Mouse (Mus musculus) midbrain, embryonic 13.5 days (tissue): Measurements from ENCODE around the gene Slc22a14. TPM values are rescaled to one million over a fixed set of nuclear protein-coding genes. Genes with fewer than 3 reads are reported as not detected.
"Not testable (repeated sequence)": the region's sequence is repeated elsewhere in the genome, so short reads cannot be mapped to it uniquely, and the experiment has no call there.

Source experiments
- ATAC-seq: fragments of 200-750 bp; cut with Nextera tagmentation; 2 replicates; pipeline ENCODE4 v1.8.0; 2017; ENCODE audit warnings: mild to moderate bottlenecking, moderate TSS enrichment, moderate library complexity
- H3K27ac ChIP-seq: fragments of 300-500 bp; sonication (generic); 2 replicates; pipeline ENCODE4 v1.5.1; 2015; ENCODE audit warnings: inconsistent platforms, mild to moderate bottlenecking, moderate library complexity
- H3K27me3 ChIP-seq: fragments of 300-500 bp; sonication (generic); 2 replicates; pipeline ENCODE4 v1.6.1; 2015; ENCODE audit warnings: mild to moderate bottlenecking, inconsistent platforms
- H3K36me3 ChIP-seq: fragments of 300-500 bp; sonication (generic); 2 replicates; pipeline ENCODE4 v1.6.1; 2015; ENCODE audit warnings: mild to moderate bottlenecking, inconsistent platforms
- H3K4me1 ChIP-seq: fragments of 300-500 bp; sonication (generic); replicated peaks from 2 replicates; pipeline ENCODE4 v1.6.1; 2015; ENCODE audit warnings: inconsistent platforms
- H3K4me2 ChIP-seq: fragments of 300-500 bp; sonication (generic); replicated peaks from 2 replicates; pipeline ENCODE4 v1.6.1; 2015; ENCODE audit warnings: moderate library complexity, mild to moderate bottlenecking, inconsistent platforms
- H3K4me3 ChIP-seq: fragments of 300-500 bp; sonication (generic); replicated peaks from 2 replicates; pipeline ENCODE4 v1.5.1; 2015; ENCODE audit warnings: mild to moderate bottlenecking, inconsistent platforms
- H3K9ac ChIP-seq: fragments of 300-500 bp; sonication (generic); replicated peaks from 2 replicates; pipeline ENCODE4 v1.6.1; 2015; ENCODE audit warnings: mild to moderate bottlenecking, inconsistent platforms
- H3K9me3 ChIP-seq: fragments of 300-500 bp; sonication (generic); 2 replicates; pipeline ENCODE4 v1.6.1; 2016; ENCODE audit warnings: mild to moderate bottlenecking, inconsistent platforms
- WGBS: fragments of 180-500 bp; shearing (Covaris S2); methylation state at CpG from one replicate; pipeline ENCODE4 v1.1.7; 2015; 5-methylcytosine and 5-hydroxymethylcytosine counted together
- polyA plus RNA-seq: library from polyadenylated mRNA; unstranded; fragments of >200 nt; fragmentation: Nextera tagmentation; extraction: Ambion mirVana; gene quantifications from 2 replicates; pipeline ENCODE4 v1.2.1, GENCODE M21; 2015

The Slc22a14 gene
- polyA plus RNA-seq, 1 experiment from 2014 or later: 0.11 TPM

DNA sequence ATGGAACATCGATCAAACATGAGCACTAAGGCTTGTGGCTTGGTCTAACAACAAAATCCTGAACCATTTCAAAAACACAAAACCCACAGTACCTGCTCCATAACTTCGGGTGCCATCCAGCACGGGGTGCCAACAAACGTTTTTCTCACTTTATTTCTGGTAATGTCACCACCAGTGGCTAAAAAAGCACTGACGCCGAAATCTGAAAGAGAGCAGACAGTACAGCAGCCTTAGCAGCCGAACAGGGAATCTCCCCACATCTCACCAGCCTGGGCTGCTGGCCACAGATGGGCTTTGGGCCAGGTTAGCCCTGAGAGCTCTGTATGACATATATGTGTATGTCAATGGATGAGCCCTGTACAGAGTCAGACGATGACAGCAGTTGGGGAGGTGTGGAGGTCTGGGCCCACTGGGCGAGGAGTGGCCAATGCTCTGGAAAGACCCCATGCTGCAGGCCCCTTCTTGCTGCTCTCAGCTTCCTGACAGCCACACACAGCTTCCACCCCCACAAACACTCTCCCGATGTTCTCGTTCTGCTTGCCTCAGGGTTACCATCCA lies 96.7 kb downstream of the Slc22a14 start:
- no peak overlapping the region for H3K9ac ChIP-seq
- no peak overlapping the region for H3K27ac ChIP-seq
- H3K36me3 ChIP-seq: peaks cover 44% of the 10 kb centered on the region
- H3K27me3 ChIP-seq: no peaks in the 10 kb centered on the region
- H3K4me2 ChIP-seq: no peak overlapping the region
- H3K9me3 ChIP-seq: no peaks in the 10 kb centered on the region
- WGBS: 96% methylated on average over 11 of the region's 11 CpGs
- no peak overlapping the region for H3K4me3 ChIP-seq
- ATAC-seq: no peak
- H3K4me1 ChIP-seq: no peaks in the 10 kb centered on the region

- H3K27ac ChIP-seq: no peak overlapping the region
- no peak overlapping the region for H3K4me3 ChIP-seq
- H3K27me3 ChIP-seq: no peaks in the 10 kb centered on the region
- H3K4me1 ChIP-seq: no peaks in the 10 kb centered on the region
- H3K36me3 ChIP-seq: peaks cover 46% of the 10 kb centered on the region
- H3K9ac ChIP-seq: no peak overlapping the region
- 94% methylated on average over 6 of the region's 6 CpGs for WGBS
- H3K4me2 ChIP-seq: no peak overlapping the region
- no peaks in the 10 kb centered on the region for H3K9me3 ChIP-seq
- ATAC-seq: no peak
These were observed 97.2 kb downstream of the Slc22a14 start for GRCm38 (mm10) chr9:119268120-119268519.

- peaks cover 58% of the 10 kb centered on the region for H3K36me3 ChIP-seq
- ATAC-seq, H3K4me3 ChIP-seq, H3K4me2 ChIP-seq, H3K9ac ChIP-seq, H3K4me1 ChIP-seq, H3K27me3 ChIP-seq, H3K9me3 ChIP-seq, H3K27ac ChIP-seq: not testable (repeated sequence)
- 98% methylated on average over 5 of the region's 5 CpGs for WGBS
These were observed 99.3 kb downstream of the Slc22a14 start for GRCm38 (mm10) chr9:119266121-119266395.

- H3K27me3 ChIP-seq, H3K4me3 ChIP-seq, H3K9ac ChIP-seq, H3K27ac ChIP-seq, H3K9me3 ChIP-seq, H3K4me1 ChIP-seq, H3K4me2 ChIP-seq, ATAC-seq: not testable (repeated sequence)
- peaks cover 55% of the 10 kb centered on the region for H3K36me3 ChIP-seq
- WGBS: 94% methylated on average over 1 of the region's 1 CpGs
These were observed 99.8 kb downstream of the Slc22a14 start for GRCm38 (mm10) chr9:119265373-119266120.

DNA sequence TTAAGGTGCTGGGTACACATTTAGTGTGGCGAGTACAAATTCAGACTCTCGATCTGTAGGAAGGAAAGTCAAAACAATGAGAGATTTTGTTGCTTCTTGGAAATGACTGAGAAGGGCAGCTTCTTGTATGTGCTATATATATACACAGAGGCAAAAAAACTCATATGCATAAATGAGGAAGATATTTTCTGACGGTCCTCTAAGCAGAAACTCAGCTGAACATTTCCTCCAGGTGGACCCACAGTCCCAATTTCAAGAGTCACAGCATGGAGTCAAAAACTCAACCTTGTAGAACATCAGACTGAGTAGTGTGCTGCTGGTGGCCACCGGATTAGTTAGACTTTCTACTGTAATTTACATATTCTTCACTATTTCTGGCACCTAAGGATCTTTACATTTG lies 102.3 kb downstream of the Slc22a14 start:
- no peaks in the 10 kb centered on the region for H3K4me1 ChIP-seq
- H3K9me3 ChIP-seq: no peaks in the 10 kb centered on the region
- no peak overlapping the region for H3K9ac ChIP-seq
- H3K27ac ChIP-seq: no peak overlapping the region
- H3K27me3 ChIP-seq: no peaks in the 10 kb centered on the region
- H3K4me3 ChIP-seq: no peak overlapping the region
- WGBS: 93% methylated on average over 4 of the region's 4 CpGs
- H3K36me3 ChIP-seq: peaks cover 61% of the 10 kb centered on the region
- no peak overlapping the region for H3K4me2 ChIP-seq
- ATAC-seq: no peak

- WGBS: 93% methylated on average over 2 of the region's 2 CpGs
- Histone ChIP-seq H3K4me2 (no peak overlapping the region), H3K27me3 (no peaks in the 10 kb centered on the region), H3K36me3 (peaks cover 65% of the 10 kb centered on the region), H3K4me1 (no peaks in the 10 kb centered on the region), H3K9ac (no peak overlapping the region), H3K9me3 (no peaks in the 10 kb centered on the region), H3K4me3 (no peak overlapping the region), H3K27ac (no peak overlapping the region)
- ATAC-seq: no peak
These were observed 104.5 kb downstream of the Slc22a14 start for GRCm38 (mm10) chr9:119260825-119261224.

GRCm38 (mm10) chr9:119258785-119259184 lies 106.6 kb downstream of the Slc22a14 start:
- ATAC-seq: no peak
- Histone ChIP-seq H3K4me1 (no peaks in the 10 kb centered on the region), H3K9me3 (no peaks in the 10 kb centered on the region), H3K27me3 (no peaks in the 10 kb centered on the region), H3K36me3 (peaks cover 71% of the 10 kb centered on the region), H3K4me3 (no peak overlapping the region), H3K4me2 (no peak overlapping the region), H3K9ac (no peak overlapping the region), H3K27ac (no peak overlapping the region)
- 98% methylated on average over 2 of the region's 2 CpGs for WGBS

DNA sequence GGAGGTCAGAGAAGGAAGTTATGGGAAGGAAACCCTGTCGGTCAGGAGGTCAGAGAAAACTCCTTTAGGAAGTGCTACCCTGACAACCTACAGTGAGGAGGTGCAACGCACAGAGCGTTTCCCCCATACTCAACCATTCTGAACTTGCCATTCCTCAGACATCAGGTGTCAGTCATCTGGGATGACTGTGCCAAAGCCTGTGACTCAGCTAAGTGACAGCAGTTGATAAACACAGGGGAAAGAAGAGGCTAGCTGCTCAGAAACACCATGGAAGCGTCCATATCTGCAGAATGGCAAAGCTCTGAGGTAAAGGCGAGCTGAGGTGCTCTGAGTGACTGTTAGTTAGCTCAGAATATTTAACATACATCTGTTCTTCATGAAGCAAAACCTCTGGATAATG lies 107.2 kb downstream of the Slc22a14 start:
- Histone ChIP-seq H3K4me2 (no peak overlapping the region), H3K9ac (no peak overlapping the region), H3K9me3 (no peaks in the 10 kb centered on the region), H3K4me3 (no peak overlapping the region), H3K27ac (no peak overlapping the region), H3K4me1 (no peaks in the 10 kb centered on the region), H3K36me3 (peaks cover 74% of the 10 kb centered on the region), H3K27me3 (no peaks in the 10 kb centered on the region)
- 91% methylated on average over 5 of the region's 5 CpGs for WGBS
- ATAC-seq: no peak

GRCm38 (mm10) chr9:119256161-119256560 lies 109.2 kb downstream of the Slc22a14 start:
- no peak overlapping the region for H3K4me2 ChIP-seq
- no peaks in the 10 kb centered on the region for H3K4me1 ChIP-seq
- H3K36me3 ChIP-seq: peaks cover 74% of the 10 kb centered on the region
- whole genome bisulfite sequencing: 96% methylated on average over 12 of the region's 12 CpGs
- H3K27ac ChIP-seq: no peak overlapping the region
- no peak for ATAC-seq
- H3K27me3 ChIP-seq: no peaks in the 10 kb centered on the region
- no peak overlapping the region for H3K9ac ChIP-seq
- H3K9me3 ChIP-seq: no peaks in the 10 kb centered on the region
- no peak overlapping the region for H3K4me3 ChIP-seq

DNA sequence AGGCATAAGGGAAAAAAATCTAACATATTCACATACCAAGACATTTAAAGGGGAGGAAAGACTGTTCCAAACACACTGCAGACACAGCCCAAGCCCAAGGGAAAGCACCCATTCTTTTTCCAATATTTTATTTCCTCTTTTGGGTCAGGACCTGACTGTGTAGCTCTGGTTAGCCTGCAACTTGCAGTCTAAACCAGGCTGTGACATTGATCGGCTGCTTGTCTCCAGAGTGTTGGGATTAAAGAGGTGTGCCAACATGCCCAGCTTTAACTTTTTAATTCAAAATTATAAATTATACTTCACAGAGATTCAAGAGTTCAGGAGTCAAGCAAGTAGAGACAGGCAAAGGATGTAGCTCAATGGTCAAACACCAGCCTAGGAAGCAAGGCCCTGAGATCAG lies 110.3 kb downstream of the Slc22a14 start:
- WGBS: 96% methylated on average over 1 of the region's 1 CpGs
- Histone ChIP-seq H3K9me3 (no peaks in the 10 kb centered on the region), H3K4me1 (no peaks in the 10 kb centered on the region), H3K36me3 (peaks cover 84% of the 10 kb centered on the region), H3K4me2 (no peak overlapping the region), H3K27ac (no peak overlapping the region), H3K27me3 (no peaks in the 10 kb centered on the region), H3K4me3 (no peak overlapping the region), H3K9ac (no peak overlapping the region)
- no peak for ATAC-seq

- no peak for ATAC-seq
- H3K36me3 ChIP-seq: peaks cover 85% of the 10 kb centered on the region
These were observed 111.2 kb downstream of the Slc22a14 start for GRCm38 (mm10) chr9:119254187-119254586.

DNA sequence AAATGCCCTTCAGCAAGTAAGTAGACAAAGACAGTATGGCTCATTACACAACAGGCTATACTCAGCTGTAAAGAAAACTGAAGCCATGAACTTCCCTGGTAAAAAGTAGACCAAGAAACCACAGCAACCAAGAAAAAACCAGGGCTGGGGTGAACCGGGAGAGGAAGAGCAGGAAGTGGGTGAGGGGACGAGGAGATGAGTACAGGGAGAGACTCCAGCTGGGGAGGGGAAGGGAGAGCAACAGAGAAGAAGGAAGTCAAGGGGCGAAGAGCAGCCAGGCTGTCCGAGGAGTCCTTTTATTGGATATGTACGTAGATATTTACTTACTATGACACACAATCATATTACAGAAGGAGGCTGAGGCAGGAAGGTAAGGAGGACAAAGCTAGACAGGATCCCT lies 117.4 kb downstream of the Slc22a14 start:
- Histone ChIP-seq H3K9me3 (no peaks in the 10 kb centered on the region), H3K4me3 (no peak overlapping the region), H3K4me1 (no peaks in the 10 kb centered on the region), H3K27ac (no peak overlapping the region), H3K9ac (no peak overlapping the region), H3K4me2 (no peak overlapping the region), H3K36me3 (peaks cover 54% of the 10 kb centered on the region), H3K27me3 (no peaks in the 10 kb centered on the region)
- 88% methylated on average over 5 of the region's 5 CpGs for WGBS
- ATAC-seq: no peak

More at GRCm38 (mm10) chr9:119254187-119254586, 111.2 kb downstream of the Slc22a14 start:
- no peak overlapping the region for H3K4me3 ChIP-seq
- no peak overlapping the region for H3K4me2 ChIP-seq
- H3K9me3 ChIP-seq: no peaks in the 10 kb centered on the region
- WGBS: 97% methylated on average over 2 of the region's 2 CpGs
- H3K27ac ChIP-seq: no peak overlapping the region
- H3K9ac ChIP-seq: no peak overlapping the region
- H3K4me1 ChIP-seq: no peaks in the 10 kb centered on the region
- no peaks in the 10 kb centered on the region for H3K27me3 ChIP-seq

- WGBS: 89% methylated on average over 5 of the region's 5 CpGs
- Histone ChIP-seq H3K27me3 (no peaks in the 10 kb centered on the region), H3K4me3 (no peak overlapping the region), H3K4me2 (no peak overlapping the region), H3K9me3 (no peaks in the 10 kb centered on the region), H3K4me1 (no peaks in the 10 kb centered on the region), H3K36me3 (peaks cover 58% of the 10 kb centered on the region), H3K9ac (no peak overlapping the region), H3K27ac (no peak overlapping the region)
- no peak for ATAC-seq
These were observed 118.5 kb downstream of the Slc22a14 start for GRCm38 (mm10) chr9:119246826-119247225.
